Mouse (Mus musculus) intestine, postnatal 0 days (tissue): ENCODE data around the gene Krt76. TPM values are rescaled to one million over a fixed set of nuclear protein-coding genes. Genes with fewer than 3 reads are reported as not detected.

Experiments used
- ATAC-seq: fragments of 200-750 bp; cut with Nextera tagmentation; 2 replicates; pipeline ENCODE4 v1.8.0; 2017; ENCODE audit warnings: mild to moderate bottlenecking, moderate TSS enrichment, moderate library complexity
- H3K27ac ChIP-seq: fragments of 300-500 bp; sonication (generic); 2 replicates; pipeline ENCODE4 v1.5.1; 2014; ENCODE audit warnings: mild to moderate bottlenecking, low read depth, low read length, moderate library complexity
- H3K27me3 ChIP-seq: fragments of 300-500 bp; sonication (generic); replicated peaks from 2 replicates; pipeline ENCODE4 v1.6.1; 2014; ENCODE audit warnings: low read length, mixed read lengths; ENCODE audit not compliant: control insufficient read depth, insufficient read depth
- H3K36me3 ChIP-seq: fragments of 300-500 bp; sonication (generic); 2 replicates; pipeline ENCODE4 v1.6.1; 2014; ENCODE audit warnings: mild to moderate bottlenecking, moderate library complexity; ENCODE audit not compliant: control insufficient read depth, insufficient read depth
- H3K4me1 ChIP-seq: fragments of 300-500 bp; sonication (generic); replicated peaks from 2 replicates; pipeline ENCODE4 v1.6.1; 2014; ENCODE audit warnings: antibody characterized with exemption, low read length, mixed read lengths; ENCODE audit not compliant: control insufficient read depth, insufficient read depth
- H3K4me2 ChIP-seq: fragments of 300-500 bp; sonication (generic); replicated peaks from 2 replicates; pipeline ENCODE4 v1.6.1; 2014; ENCODE audit warnings: low read depth, mild to moderate bottlenecking, moderate library complexity
- H3K4me3 ChIP-seq: fragments of 300-500 bp; sonication (generic); 2 replicates; pipeline ENCODE4 v1.5.1; 2014; ENCODE audit warnings: low read depth, low read length
- H3K9ac ChIP-seq: fragments of 300-500 bp; sonication (generic); 2 replicates; pipeline ENCODE4 v1.6.1; 2014; ENCODE audit warnings: mild to moderate bottlenecking, low read depth, low read length
- H3K9me3 ChIP-seq: fragments of 300-500 bp; sonication (generic); 2 replicates; pipeline ENCODE4 v1.6.1; 2016; ENCODE audit warnings: mixed run types; ENCODE audit not compliant: control insufficient read depth
- CTCF ChIP-seq: sonication (generic); IDR thresholded peaks from 2 replicates; pipeline ENCODE4 v1.5.1; 2016; ENCODE audit warnings: low read depth, mild to moderate bottlenecking, control low read depth, antibody characterized with exemption, moderate library complexity
- WGBS: fragments of 180-500 bp; shearing (Covaris S2); extraction: QIAGEN DNeasy Blood & Tissue Kit; methylation state at CpG from one replicate; pipeline ENCODE4 v1.1.7; 2014; 5-methylcytosine and 5-hydroxymethylcytosine counted together
- polyA plus RNA-seq: library from polyadenylated mRNA; unstranded; fragments of >200 nt; fragmentation: Nextera tagmentation; extraction: Ambion mirVana; gene quantifications from 2 replicates; pipeline ENCODE4 v1.2.1, GENCODE M21; 2015

Gene Krt76
- polyA plus RNA-seq, 1 experiment from 2014 or later = not detected

GRCm38 (mm10) chr15:101873231-101873630 is 19.5 kb downstream of the Krt76 start:
- ATAC-seq = no peak
- Histone ChIP-seq H3K27me3 (peaks cover 14% of the 10 kb centered on the region), H3K4me1 (no peaks in the 10 kb centered on the region), H3K36me3 (no peaks in the 10 kb centered on the region), H3K4me3 (no peak overlapping the region), H3K4me2 (no peak overlapping the region), H3K27ac (no peak overlapping the region), H3K9ac (no peak overlapping the region), H3K9me3 (no peaks in the 10 kb centered on the region)
- TF ChIP-seq CTCF = no peak
- 71% methylated on average over 4 of the region's 4 CpGs for WGBS

GRCm38 (mm10) chr15:101869431-101869830 is 23.3 kb downstream of the Krt76 start, which contains the start of gene Krt77:
Gene Krt77, minus strand, starts transcription at chr15:101869705.
- Histone ChIP-seq H3K9ac (no peak within 1 kb of the TSS), H3K4me3 (no peak within 1 kb of the TSS), H3K4me2 (no peak within 1 kb of the TSS), H3K36me3 (no peaks in the 10 kb centered on the region), H3K27ac (no peak within 1 kb of the TSS), H3K4me1 (no peaks in the 10 kb centered on the region), H3K9me3 (no peaks in the 10 kb centered on the region), H3K27me3 (peaks cover 20% of the 10 kb centered on the region)
- no peak for TF ChIP-seq CTCF
- WGBS = 34% methylated on average over 6 of the region's 6 CpGs
- ATAC-seq = no peak

- 81% methylated on average over 7 of the region's 7 CpGs for WGBS
- Histone ChIP-seq H3K36me3 (no peaks in the 10 kb centered on the region), H3K4me3 (no peak overlapping the region), H3K9me3 (no peaks in the 10 kb centered on the region), H3K4me2 (no peak overlapping the region), H3K27me3 (peaks cover 16% of the 10 kb centered on the region; the same call in 1 of the 2 replicates), H3K9ac (no peak overlapping the region), H3K27ac (no peak overlapping the region), H3K4me1 (no peaks in the 10 kb centered on the region)
- no peak for ATAC-seq
- no peak for TF ChIP-seq CTCF
These were observed 26.0 kb downstream of the Krt76 start for GRCm38 (mm10) chr15:101866754-101867153.

- Histone ChIP-seq H3K4me3 (no peak overlapping the region), H3K9me3 (no peaks in the 10 kb centered on the region), H3K4me2 (peak overlapping the region; percentile 75), H3K27ac (no peak overlapping the region), H3K27me3 (peaks cover 17% of the 10 kb centered on the region), H3K4me1 (no peaks in the 10 kb centered on the region), H3K36me3 (no peaks in the 10 kb centered on the region), H3K9ac (no peak overlapping the region)
- ATAC-seq = no peak
- peak; percentile 43 for TF ChIP-seq CTCF
- WGBS = 53% methylated on average over 13 of the region's 13 CpGs
These were observed 32.1 kb downstream of the Krt76 start for GRCm38 (mm10) chr15:101860421-101861130.

- Histone ChIP-seq H3K9me3 (no peaks in the 10 kb centered on the region), H3K4me2 (peak overlapping the region; percentile 75), H3K4me1 (no peaks in the 10 kb centered on the region), H3K27me3 (peaks cover 17% of the 10 kb centered on the region), H3K27ac (no peak overlapping the region), H3K4me3 (peak overlapping the region; percentile 37), H3K9ac (no peak overlapping the region; the same call in 1 of the 2 replicates), H3K36me3 (no peaks in the 10 kb centered on the region)
- no peak for ATAC-seq
- under 1% methylated on average over 33 of the region's 33 CpGs for WGBS
- peak; percentile 16; the same call in 1 of the 2 replicates for TF ChIP-seq CTCF
These were observed 33.0 kb downstream of the Krt76 start for GRCm38 (mm10) chr15:101859735-101860170.

GRCm38 (mm10) chr15:101858673-101859425 is 33.9 kb downstream of the Krt76 start:
- WGBS = 24% methylated on average over 11 of the region's 11 CpGs
- Histone ChIP-seq H3K4me2 (peak overlapping the region; percentile 75), H3K4me3 (no peak overlapping the region), H3K27me3 (peaks cover 17% of the 10 kb centered on the region), H3K4me1 (no peaks in the 10 kb centered on the region), H3K27ac (no peak overlapping the region), H3K9ac (no peak overlapping the region), H3K36me3 (no peaks in the 10 kb centered on the region), H3K9me3 (no peaks in the 10 kb centered on the region)
- TF ChIP-seq CTCF = no peak
- ATAC-seq = no peak
